Mouse (Mus musculus): Measurements from ENCODE around the gene Ptma. TPM values are rescaled to one million over a fixed set of nuclear protein-coding genes. Genes with fewer than 3 reads are reported as not detected.

Gene Ptma
- polyA plus RNA-seq (2014; fragmentation: Nextera tagmentation; extraction: Ambion mirVana): 2,795 and 2,826 TPM in 2 replicates

DNA sequence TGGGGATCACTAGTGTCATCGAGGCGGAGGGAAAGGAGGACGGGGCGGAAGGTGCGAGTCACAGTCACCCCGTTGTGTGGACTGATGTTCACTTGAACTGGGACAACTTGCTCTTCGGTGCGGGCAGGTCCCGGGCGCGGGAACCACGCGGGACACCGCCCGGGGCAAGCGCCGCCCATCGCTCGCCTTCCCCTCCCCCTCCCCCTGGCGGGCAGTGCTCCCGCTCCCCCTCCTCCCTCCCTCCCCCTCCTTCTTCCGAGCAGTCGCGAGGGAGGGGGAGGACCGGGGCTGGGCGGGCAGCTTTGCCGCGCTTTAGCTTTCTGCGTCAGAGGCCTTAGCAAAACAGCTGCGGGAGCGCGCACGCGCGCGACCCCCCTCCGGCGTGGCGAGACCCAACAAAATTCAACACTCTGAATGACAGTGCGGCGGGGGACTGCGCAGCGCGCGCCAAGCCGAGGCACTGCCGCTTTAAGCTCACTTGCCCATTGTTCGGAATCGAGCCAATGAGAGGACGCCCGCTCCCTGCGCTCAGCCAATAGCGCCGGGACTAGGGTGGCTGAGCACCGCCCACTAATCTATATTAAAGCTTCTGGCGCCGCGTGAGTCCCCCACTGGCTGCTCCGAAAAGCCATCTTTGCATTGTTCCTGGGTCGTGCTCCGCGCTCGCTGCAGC is at the start of gene Ptma:
TSS of gene Ptma (plus strand) at position 611 of the 673 bp plus-strand sequence.
- Histone ChIP-seq H3K4me3 (ENCODE audit: low read depth, low read length) (peak within 1 kb of the TSS; percentile 100), H3K4me1 (replicated peaks; ENCODE audit: control insufficient read depth, insufficient read depth, low read length) (peaks cover 23% of the 10 kb centered on the region), H3K27ac (ENCODE audit: low read depth) (peak within 1 kb of the TSS; percentile 100), H3K9ac (ENCODE audit: low read length) (peak within 1 kb of the TSS; percentile 100), H3K4me2 (ENCODE audit: low read length) (peak within 1 kb of the TSS; percentile 98), H3K9me3 (ENCODE audit: control insufficient read depth, low read length) (no peaks in the 10 kb centered on the region), H3K27me3 (replicated peaks; ENCODE audit: control insufficient read depth, insufficient read depth, low read length) (no peaks in the 10 kb centered on the region), H3K36me3 (ENCODE audit: control insufficient read depth, insufficient read depth, low read length) (peaks cover 21% of the 10 kb centered on the region)
- WGBS: under 1% methylated on average over 55 of the region's 63 CpGs
- peak; percentile 94 for ATAC-seq (replicated peaks; ENCODE audit: low FRiP score, low TSS enrichment, low read depth)
- peak; percentile 99 for DNase-seq (ENCODE audit: low spot score)

DNA sequence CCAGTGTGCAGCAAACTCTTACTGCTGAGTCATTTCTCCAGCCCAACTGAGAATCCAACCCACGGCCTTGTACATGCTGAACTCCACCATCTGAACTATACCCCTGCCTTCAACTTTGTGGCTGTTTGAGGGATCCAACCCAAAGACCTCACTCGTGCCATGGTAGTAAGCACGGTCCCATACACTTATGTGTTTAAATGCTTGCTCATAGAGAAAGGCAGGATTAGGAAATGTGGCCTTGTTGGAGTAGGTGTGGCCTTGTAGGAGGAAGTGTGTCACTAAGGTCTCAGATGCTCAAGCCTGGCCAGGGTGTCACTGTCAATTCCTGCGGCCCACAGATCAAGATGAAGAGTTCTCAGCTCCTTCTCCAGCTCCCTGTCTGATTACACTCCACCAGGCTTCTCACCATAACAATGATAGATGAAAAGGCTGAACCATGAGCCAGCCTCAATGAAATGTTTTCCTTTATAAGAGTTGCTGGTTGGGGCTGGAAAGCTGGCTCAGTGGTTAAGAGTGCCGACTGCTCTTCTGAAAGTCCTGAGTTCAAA is 48.7 kb upstream of the Ptma start:
- no peak for DNase-seq (ENCODE audit: low spot score)
- H3K4me3 ChIP-seq (ENCODE audit: low read depth, low read length): no peak overlapping the region
- peaks cover 3% of the 10 kb centered on the region for H3K4me1 ChIP-seq (replicated peaks; ENCODE audit: control insufficient read depth, insufficient read depth, low read length)
- H3K27ac ChIP-seq (ENCODE audit: low read depth): no peak overlapping the region
- 86% methylated on average over 5 of the region's 5 CpGs for WGBS
- H3K27me3 ChIP-seq (replicated peaks; ENCODE audit: control insufficient read depth, insufficient read depth, low read length): no peaks in the 10 kb centered on the region
- no peak for ATAC-seq (replicated peaks; ENCODE audit: low FRiP score, low TSS enrichment, low read depth)
- H3K9ac ChIP-seq (ENCODE audit: low read length): no peak overlapping the region
- H3K4me2 ChIP-seq (ENCODE audit: low read length): no peak overlapping the region
- H3K9me3 ChIP-seq (ENCODE audit: control insufficient read depth, low read length): no peaks in the 10 kb centered on the region
- no peaks in the 10 kb centered on the region for H3K36me3 ChIP-seq (ENCODE audit: control insufficient read depth, insufficient read depth, low read length)

DNA sequence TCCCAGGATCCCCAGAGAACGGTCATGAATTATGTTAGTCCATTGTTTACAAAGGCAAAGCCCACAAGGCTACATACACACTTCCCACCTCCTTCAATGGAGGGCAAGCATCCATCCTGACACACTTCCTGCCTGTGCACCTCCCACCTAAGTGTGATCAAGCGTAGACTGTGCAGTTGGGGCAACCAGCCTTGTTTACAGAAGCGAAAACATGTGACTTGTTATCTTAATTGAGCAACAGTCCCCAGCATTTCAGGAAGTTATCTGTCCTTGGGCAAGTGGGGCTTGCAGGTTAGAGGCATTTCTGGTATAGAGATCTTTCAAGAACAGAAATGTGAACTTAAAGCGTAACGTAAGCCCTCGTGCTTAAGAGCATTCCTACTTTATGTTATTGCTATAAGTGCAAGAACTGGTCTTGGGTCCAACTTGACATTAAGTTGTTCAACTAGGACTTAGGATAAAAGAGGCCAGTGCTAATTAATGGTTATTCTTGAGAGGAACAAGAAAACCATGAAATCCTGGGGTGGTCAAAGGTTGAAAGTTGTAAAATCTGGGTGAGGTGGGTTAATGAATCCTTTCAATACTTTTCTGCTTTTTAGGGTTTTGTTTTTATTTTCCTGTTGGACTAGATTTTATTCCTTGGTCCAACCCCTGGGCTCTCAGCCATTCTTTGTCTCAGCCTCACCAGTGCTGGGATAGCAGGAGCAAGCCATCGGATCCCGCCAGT is 47.3 kb upstream of the Ptma start:
- DNase-seq (ENCODE audit: low spot score): no peak
- Histone ChIP-seq H3K4me1 (replicated peaks; ENCODE audit: control insufficient read depth, insufficient read depth, low read length) (no peaks in the 10 kb centered on the region), H3K27ac (ENCODE audit: low read depth) (peak overlapping the region; percentile 76), H3K4me2 (ENCODE audit: low read length) (peak overlapping the region; percentile 15; the same call in 1 of the 2 replicates), H3K9ac (ENCODE audit: low read length) (no peak overlapping the region), H3K27me3 (replicated peaks; ENCODE audit: control insufficient read depth, insufficient read depth, low read length) (no peaks in the 10 kb centered on the region), H3K4me3 (ENCODE audit: low read depth, low read length) (no peak overlapping the region), H3K36me3 (ENCODE audit: control insufficient read depth, insufficient read depth, low read length) (no peaks in the 10 kb centered on the region), H3K9me3 (ENCODE audit: control insufficient read depth, low read length) (no peaks in the 10 kb centered on the region)
- WGBS: 60% methylated on average over 8 of the region's 8 CpGs
- peak; percentile 87 for ATAC-seq (replicated peaks; ENCODE audit: low FRiP score, low TSS enrichment, low read depth)

DNA sequence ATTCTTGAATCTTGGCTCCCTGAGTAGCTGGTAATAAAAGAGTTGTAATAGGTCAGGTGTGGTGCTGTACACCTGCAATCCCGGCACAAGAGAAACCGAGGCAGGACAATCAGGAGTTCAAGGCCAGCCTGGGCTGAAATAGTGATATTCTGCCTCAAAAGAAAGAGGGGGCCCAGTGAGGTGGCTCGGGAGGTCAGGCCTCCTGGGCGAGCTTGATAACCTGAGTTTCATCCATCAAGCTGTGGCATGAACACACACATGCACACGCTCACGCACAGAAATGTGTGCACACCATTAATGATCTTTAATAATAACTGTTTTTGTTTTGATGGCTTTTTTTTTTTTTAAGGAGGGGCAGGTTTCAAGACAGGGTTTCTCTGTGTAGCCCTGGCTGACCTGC is 46.2 kb upstream of the Ptma start:
- no peak overlapping the region for H3K27ac ChIP-seq (ENCODE audit: low read depth)
- H3K4me2 ChIP-seq (ENCODE audit: low read length): no peak overlapping the region
- 86% methylated on average over 6 of the region's 6 CpGs for WGBS
- no peak overlapping the region for H3K4me3 ChIP-seq (ENCODE audit: low read depth, low read length)
- no peaks in the 10 kb centered on the region for H3K4me1 ChIP-seq (replicated peaks; ENCODE audit: control insufficient read depth, insufficient read depth, low read length)
- DNase-seq (ENCODE audit: low spot score) (no peak), ATAC-seq (replicated peaks; ENCODE audit: low FRiP score, low TSS enrichment, low read depth) (no peak)
- no peaks in the 10 kb centered on the region for H3K27me3 ChIP-seq (replicated peaks; ENCODE audit: control insufficient read depth, insufficient read depth, low read length)
- no peaks in the 10 kb centered on the region for H3K9me3 ChIP-seq (ENCODE audit: control insufficient read depth, low read length)
- H3K9ac ChIP-seq (ENCODE audit: low read length): no peak overlapping the region
- H3K36me3 ChIP-seq (ENCODE audit: control insufficient read depth, insufficient read depth, low read length): no peaks in the 10 kb centered on the region

DNA sequence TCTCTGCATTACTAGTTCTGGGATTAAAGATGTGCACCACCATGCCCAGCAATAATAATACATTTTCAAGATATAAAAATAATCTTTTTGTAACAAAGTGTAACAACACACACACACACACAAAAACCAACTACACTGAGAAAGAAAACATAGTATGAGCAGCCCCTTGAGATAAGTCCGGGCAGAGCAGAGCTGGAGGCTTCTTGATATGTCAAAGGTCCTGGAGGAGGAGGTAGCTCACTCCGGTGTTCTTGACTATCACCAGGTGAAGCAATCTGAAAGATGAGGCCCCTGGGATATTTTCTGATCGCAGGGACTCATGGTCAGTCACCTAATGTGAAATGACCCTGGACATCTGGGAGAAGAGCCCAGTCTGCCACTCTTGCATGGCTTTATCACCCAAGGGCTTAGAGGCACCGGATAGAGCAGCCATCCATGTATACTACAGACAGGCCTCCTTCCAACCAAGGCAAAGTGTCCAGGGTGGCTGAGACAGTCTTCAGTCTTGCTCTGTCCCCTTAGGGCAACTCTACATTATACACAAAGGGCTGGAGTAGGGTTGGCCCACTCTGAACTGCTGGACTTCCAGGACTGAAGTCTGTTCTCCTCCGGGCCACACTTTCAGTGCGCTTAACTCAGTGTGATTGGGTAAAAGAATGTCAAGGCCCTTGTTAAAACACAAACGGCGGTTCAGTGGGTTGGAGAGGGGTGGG is 45.6 kb upstream of the Ptma start:
- no peak overlapping the region for H3K4me3 ChIP-seq (ENCODE audit: low read depth, low read length)
- no peaks in the 10 kb centered on the region for H3K4me1 ChIP-seq (replicated peaks; ENCODE audit: control insufficient read depth, insufficient read depth, low read length)
- WGBS: 77% methylated on average over 8 of the region's 8 CpGs
- DNase-seq (ENCODE audit: low spot score) (no peak), ATAC-seq (replicated peaks; ENCODE audit: low FRiP score, low TSS enrichment, low read depth) (no peak)
- H3K27ac ChIP-seq (ENCODE audit: low read depth): peak overlapping the region; percentile 1; the same call in 1 of the 2 replicates
- H3K9ac ChIP-seq (ENCODE audit: low read length): no peak overlapping the region
- no peaks in the 10 kb centered on the region for H3K27me3 ChIP-seq (replicated peaks; ENCODE audit: control insufficient read depth, insufficient read depth, low read length)
- no peak overlapping the region for H3K4me2 ChIP-seq (ENCODE audit: low read length)
- H3K9me3 ChIP-seq (ENCODE audit: control insufficient read depth, low read length): no peaks in the 10 kb centered on the region
- H3K36me3 ChIP-seq (ENCODE audit: control insufficient read depth, insufficient read depth, low read length): no peaks in the 10 kb centered on the region

DNA sequence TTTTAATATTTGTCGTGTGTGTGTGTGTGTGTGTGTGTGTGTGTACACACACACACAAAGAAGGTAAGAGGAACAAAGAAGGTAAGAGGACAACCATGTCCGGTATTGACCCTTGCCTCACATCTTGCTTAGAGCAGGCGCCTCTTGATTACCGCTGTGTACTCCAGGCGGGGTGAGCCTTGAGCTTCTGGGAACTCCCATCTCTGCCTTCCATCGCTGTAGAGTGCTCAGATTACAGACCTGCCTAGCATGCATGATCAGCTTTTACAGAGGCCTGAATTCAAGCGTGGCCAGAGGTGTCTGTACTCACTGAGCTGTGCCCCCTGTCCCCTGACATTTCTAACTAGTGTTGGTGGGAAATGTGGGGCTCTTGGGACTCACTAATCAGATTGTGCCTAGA is 45.1 kb upstream of the Ptma start:
- 74% methylated on average over 7 of the region's 7 CpGs for WGBS
- H3K27me3 ChIP-seq (replicated peaks; ENCODE audit: control insufficient read depth, insufficient read depth, low read length): no peaks in the 10 kb centered on the region
- no peak for DNase-seq (ENCODE audit: low spot score)

DNA sequence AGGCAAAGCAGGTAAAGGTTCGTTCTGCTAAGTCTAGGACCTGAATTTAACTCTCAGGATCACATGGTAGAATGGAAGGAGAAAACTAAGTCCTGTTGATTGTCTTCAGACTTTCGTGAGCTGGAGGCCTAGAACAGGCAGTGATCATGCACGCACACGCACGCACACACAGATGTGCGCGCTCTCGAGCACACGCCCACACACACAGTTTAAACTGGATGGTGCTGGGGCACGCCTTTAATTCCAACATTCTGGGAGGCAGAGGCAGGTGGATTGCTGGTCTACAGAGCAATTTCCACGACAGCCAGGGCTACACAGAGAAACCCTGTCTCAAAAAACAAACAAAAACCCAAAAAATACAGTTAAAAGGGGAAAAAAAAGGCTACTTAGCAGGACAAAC is 44.2 kb upstream of the Ptma start:
- Histone ChIP-seq H3K9ac (ENCODE audit: low read length) (no peak overlapping the region), H3K9me3 (ENCODE audit: control insufficient read depth, low read length) (no peaks in the 10 kb centered on the region), H3K4me1 (replicated peaks; ENCODE audit: control insufficient read depth, insufficient read depth, low read length) (0 out of 2 replicates have a peak, but pooled peaks cover 3% of the 10 kb centered on the region), H3K27ac (ENCODE audit: low read depth) (peak overlapping the region; percentile 7; the same call in 1 of the 2 replicates), H3K36me3 (ENCODE audit: control insufficient read depth, insufficient read depth, low read length) (no peaks in the 10 kb centered on the region), H3K4me2 (ENCODE audit: low read length) (no peak overlapping the region), H3K27me3 (replicated peaks; ENCODE audit: control insufficient read depth, insufficient read depth, low read length) (no peaks in the 10 kb centered on the region), H3K4me3 (ENCODE audit: low read depth, low read length) (no peak overlapping the region)
- DNase-seq (ENCODE audit: low spot score) (no peak), ATAC-seq (replicated peaks; ENCODE audit: low FRiP score, low TSS enrichment, low read depth) (no peak)
- WGBS: 87% methylated on average over 11 of the region's 11 CpGs

More for the DNA sequence above, 45.1 kb upstream of the Ptma start:
- Histone ChIP-seq H3K27ac (ENCODE audit: low read depth) (peak overlapping the region; percentile 1; the same call in 1 of the 2 replicates), H3K4me2 (ENCODE audit: low read length) (no peak overlapping the region), H3K4me3 (ENCODE audit: low read depth, low read length) (no peak overlapping the region), H3K9me3 (ENCODE audit: control insufficient read depth, low read length) (no peaks in the 10 kb centered on the region), H3K4me1 (replicated peaks; ENCODE audit: control insufficient read depth, insufficient read depth, low read length) (no peaks in the 10 kb centered on the region), H3K9ac (ENCODE audit: low read length) (no peak overlapping the region), H3K36me3 (ENCODE audit: control insufficient read depth, insufficient read depth, low read length) (no peaks in the 10 kb centered on the region)
- ATAC-seq (replicated peaks; ENCODE audit: low FRiP score, low TSS enrichment, low read depth): 0 out of 2 replicates have a peak, but pooled peaks have one; percentile 19

DNA sequence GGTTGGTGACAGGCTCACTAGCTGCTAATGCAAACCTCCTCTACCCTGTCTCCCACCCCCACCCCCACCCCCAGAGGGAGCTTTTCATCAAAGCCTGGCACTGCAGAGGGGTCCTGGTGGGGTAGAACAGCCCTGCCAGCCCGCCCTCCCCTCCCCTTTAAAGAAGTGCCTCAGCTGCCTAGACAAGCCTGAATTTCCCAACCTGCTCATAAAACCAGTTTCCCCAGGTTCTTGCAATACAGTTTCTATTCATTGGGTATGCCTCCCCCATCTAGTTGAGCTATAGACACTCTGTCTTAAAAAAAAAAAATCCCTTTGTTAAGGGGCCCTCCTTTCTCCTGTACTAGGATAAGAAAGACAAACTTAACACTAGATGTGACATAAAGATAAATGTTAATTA is 43.8 kb upstream of the Ptma start:
- Histone ChIP-seq H3K9ac (ENCODE audit: low read length) (no peak overlapping the region), H3K9me3 (ENCODE audit: control insufficient read depth, low read length) (no peaks in the 10 kb centered on the region), H3K4me2 (ENCODE audit: low read length) (no peak overlapping the region), H3K27ac (ENCODE audit: low read depth) (peak overlapping the region; percentile 7; the same call in 1 of the 2 replicates), H3K36me3 (ENCODE audit: control insufficient read depth, insufficient read depth, low read length) (no peaks in the 10 kb centered on the region), H3K4me3 (ENCODE audit: low read depth, low read length) (no peak overlapping the region), H3K4me1 (replicated peaks; ENCODE audit: control insufficient read depth, insufficient read depth, low read length) (0 out of 2 replicates have a peak, but pooled peaks cover 3% of the 10 kb centered on the region), H3K27me3 (replicated peaks; ENCODE audit: control insufficient read depth, insufficient read depth, low read length) (no peaks in the 10 kb centered on the region)
- ATAC-seq (replicated peaks; ENCODE audit: low FRiP score, low TSS enrichment, low read depth): no peak
- DNase-seq (ENCODE audit: low spot score): no peak
- WGBS: 27% methylated on average over 1 of the region's 1 CpGs

All from intestine, embryonic 14.5 days (tissue).